Mouse (Mus musculus) mesoderm, embryonic 11.5 days (tissue): ENCODE measurements at regions not wholly inside any gene's neighbourhood (a gene's known extent, or its start where the extent isn't known, plus 50 kb on each side); places are given as distances from the start of the nearest gene placed in this dataset.

Experiments
- DNase-seq: peaks from one replicate; pipeline ENCODE4 v3.0.0-alpha.2; 2012; ENCODE audit warnings: low read depth, low spot score

- no peak for DNase-seq
Observed at GRCm38 (mm10) chr15:49335523-49336040, 4549.1 kb upstream of the Gm7489 start.

DNA sequence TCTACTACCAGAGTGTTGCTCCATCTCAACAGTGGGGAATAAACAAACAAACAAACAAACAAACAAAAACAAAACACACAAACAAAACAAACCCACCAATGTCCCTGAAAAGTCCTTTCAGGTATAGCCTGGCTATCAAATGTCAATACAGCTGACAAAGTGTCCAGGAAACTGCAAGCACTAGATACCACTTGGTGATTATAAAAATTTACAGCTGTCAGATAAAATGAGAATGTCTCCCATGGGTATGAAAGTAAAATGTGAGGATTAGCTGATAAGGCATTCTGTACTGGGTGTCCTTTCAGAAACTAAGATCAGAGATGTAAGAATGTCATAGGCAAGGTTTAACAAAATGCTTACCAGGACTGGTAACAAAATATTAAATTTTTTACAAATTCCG is 4537.7 kb upstream of the Gm7489 start:
- no peak for DNase-seq

- DNase-seq: no peak
Observed at GRCm38 (mm10) chr15:49356107-49356506, 4528.6 kb upstream of the Gm7489 start.

DNA sequence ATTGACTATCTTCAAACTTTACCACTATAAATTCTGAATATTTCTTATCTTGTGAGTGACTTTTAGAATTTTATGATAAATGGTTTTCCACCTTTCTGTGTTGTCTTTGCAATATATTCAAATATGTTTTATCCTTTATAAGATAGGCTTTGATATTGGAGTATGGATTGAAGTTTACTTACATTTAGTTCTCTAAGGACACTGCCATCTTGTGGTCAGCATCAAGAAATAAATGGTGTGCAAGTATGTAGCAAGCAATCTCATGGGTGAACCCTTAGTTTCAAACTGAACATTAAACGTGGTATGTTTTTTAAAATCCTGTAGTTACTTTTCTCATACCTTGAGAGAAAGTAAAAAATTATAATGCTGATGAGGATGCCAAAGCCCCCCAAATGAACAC is 4488.7 kb upstream of the Gm7489 start:
- DNase-seq: peak; percentile 13

DNA sequence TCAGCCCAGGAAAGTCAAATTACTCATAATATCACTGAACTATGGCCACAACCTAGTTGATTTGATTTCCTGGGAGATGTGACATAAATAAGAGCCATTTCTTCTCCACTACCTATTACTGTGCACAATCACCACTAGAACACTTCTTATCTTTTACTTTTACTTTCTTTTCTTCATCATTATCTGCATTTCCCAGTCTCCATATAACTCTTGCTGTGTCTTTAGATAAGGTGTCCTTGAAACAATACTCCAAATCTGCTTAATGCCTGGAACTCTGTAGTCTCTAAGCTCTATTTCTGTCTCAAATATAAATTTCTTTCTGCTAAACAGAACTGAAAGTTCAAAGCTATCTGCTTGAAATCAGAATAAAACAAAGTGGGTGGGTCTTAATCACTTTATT is 4471.0 kb upstream of the Gm7489 start:
- no peak for DNase-seq

DNA sequence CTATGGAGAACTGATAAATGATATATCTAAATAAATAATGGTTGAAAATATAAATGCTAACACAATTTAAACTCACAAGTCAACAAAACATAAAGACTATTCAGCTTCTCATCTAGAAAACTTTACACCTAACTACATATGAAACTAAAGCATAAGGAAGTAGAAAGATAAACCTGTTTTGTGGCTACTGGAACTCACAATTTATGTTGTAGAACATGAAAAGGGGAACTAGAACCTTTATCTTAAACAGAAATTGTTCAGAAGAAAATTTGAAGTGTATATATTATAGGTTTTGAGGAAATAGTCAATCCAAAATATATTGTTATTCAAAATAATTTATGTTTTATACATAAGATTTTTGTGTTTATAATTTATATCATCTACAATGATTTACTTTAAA is 4433.4 kb upstream of the Gm7489 start:
- DNase-seq: no peak

GRCm38 (mm10) chr15:49484582-49484981 is 4400.1 kb upstream of the Gm7489 start:
- no peak for DNase-seq

DNA sequence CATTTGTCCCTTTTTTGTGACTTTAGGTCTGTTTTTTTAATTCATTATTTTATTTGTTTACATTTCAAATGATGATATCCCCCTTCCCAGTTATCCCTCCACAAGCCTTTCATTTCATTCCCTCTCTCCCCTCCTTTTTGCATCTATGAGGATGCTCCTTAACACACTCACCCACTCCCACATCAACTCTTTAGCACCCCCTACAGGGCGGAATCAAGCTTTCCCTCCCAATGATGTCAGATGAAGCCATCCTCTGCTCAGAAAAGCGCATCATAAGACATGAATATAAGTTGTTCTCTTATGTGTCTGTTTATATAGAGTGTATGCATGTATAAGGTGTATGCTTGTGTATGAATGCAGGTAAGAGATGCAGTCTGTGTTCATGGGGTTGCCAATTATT is 4391.9 kb upstream of the Gm7489 start:
- peak; percentile 4 for DNase-seq

DNA sequence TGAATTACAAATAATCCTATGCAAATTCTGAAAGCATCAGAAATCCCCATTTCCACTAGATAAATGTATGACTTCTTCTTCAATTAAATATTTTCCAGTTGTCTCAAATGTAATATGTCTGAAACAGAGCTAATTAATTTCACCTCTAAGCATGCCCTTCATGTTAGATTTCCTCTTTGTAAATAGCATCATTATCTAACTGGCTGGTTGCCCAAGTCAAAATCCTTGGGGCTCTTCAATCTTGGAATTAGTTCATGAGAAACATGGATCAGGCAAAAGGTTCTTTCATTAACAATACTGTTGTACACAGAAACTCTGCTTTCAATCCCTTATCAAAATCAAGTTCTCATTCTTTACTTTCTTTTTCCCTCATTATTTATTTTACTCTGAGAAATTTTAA is 4382.9 kb upstream of the Gm7489 start:
- DNase-seq: no peak
